Mouse (Mus musculus) right cerebral cortex, adult 18-20 months (tissue): ENCODE data around the gene Gpr149.

Source experiments
- DNase-seq: peaks from one replicate; pipeline ENCODE4 v3.0.0; 2022; ENCODE audit warnings: mixed read lengths

Gene Gpr149

GRCm38 (mm10) chr3:62604973-62605372, at the start of gene Gpr149:
Gene Gpr149 (minus strand): TSS chr3:62605140.
- no peak for DNase-seq

- DNase-seq: no peak
These were observed 45.6 kb upstream of the Gpr149 start for GRCm38 (mm10) chr3:62650551-62650950.

GRCm38 (mm10) chr3:62610861-62611260, 5.9 kb upstream of the Gpr149 start:
- no peak for DNase-seq

- DNase-seq: no peak
These were observed 991 bp upstream of the Gpr149 start for GRCm38 (mm10) chr3:62605931-62606330.

- no peak for DNase-seq
These were observed 921 bp downstream of the Gpr149 start for GRCm38 (mm10) chr3:62604047-62604391.

GRCm38 (mm10) chr3:62603231-62604046, 1.5 kb downstream of the Gpr149 start:
- peak; percentile 19 for DNase-seq

- no peak for DNase-seq
These were observed 2.5 kb downstream of the Gpr149 start for GRCm38 (mm10) chr3:62602466-62602865.

GRCm38 (mm10) chr3:62594842-62595241, 10.1 kb downstream of the Gpr149 start:
- DNase-seq: no peak

GRCm38 (mm10) chr3:62585072-62585471, 19.9 kb downstream of the Gpr149 start:
- DNase-seq: no peak

GRCm38 (mm10) chr3:62527593-62527992, 77.3 kb downstream of the Gpr149 start:
- DNase-seq: no peak

- DNase-seq: peak; percentile 30
These were observed 77.8 kb downstream of the Gpr149 start for GRCm38 (mm10) chr3:62527160-62527559.

- no peak for DNase-seq
These were observed 97.7 kb downstream of the Gpr149 start for GRCm38 (mm10) chr3:62507206-62507647.

- DNase-seq: peak; percentile 99
These were observed 98.3 kb downstream of the Gpr149 start, which contains the start of gene Dhx36 for GRCm38 (mm10) chr3:62506488-62507205. Gene Dhx36 (minus strand): TSS chr3:62507004.

- no peak for DNase-seq
These were observed 99.6 kb downstream of the Gpr149 start for GRCm38 (mm10) chr3:62505166-62505900.

- DNase-seq: no peak
These were observed 105.6 kb downstream of the Gpr149 start for GRCm38 (mm10) chr3:62499327-62499726.

- no peak for DNase-seq
These were observed 112.4 kb downstream of the Gpr149 start for GRCm38 (mm10) chr3:62492568-62492967.

GRCm38 (mm10) chr3:62484340-62484739, 120.6 kb downstream of the Gpr149 start:
- no peak for DNase-seq
